Mouse (Mus musculus) layer of hippocampus, postnatal 25 days (tissue): ENCODE measurements at regions not wholly inside any gene's neighbourhood (a gene's known extent, or its start where the extent isn't known, plus 50 kb on each side); places are given as distances from the start of the nearest gene placed in this dataset.

Experiments used
- DNase-seq, 2 experiments: peaks; one replicate each; pipeline ENCODE4 v3.0.0; 2022; ENCODE audit warnings: mixed read lengths in 2 of 2, low spot score in 1 of 2; ENCODE audit errors: extremely low spot score in 1 of 2

GRCm38 (mm10) chr1:108797053-108797801 is 1185.0 kb upstream of the Cdh7 start:
- DNase-seq, result no peak

GRCm38 (mm10) chr1:108800101-108800500 is 1182.1 kb upstream of the Cdh7 start:
- DNase-seq, result no peak

GRCm38 (mm10) chr1:108827238-108827637 is 1155.0 kb upstream of the Cdh7 start:
- peak in 1 of 2 experiments; percentile 5 for DNase-seq
